Mouse (Mus musculus): ENCODE data around the gene Sh3pxd2a. TPM values are rescaled to one million over a fixed set of nuclear protein-coding genes. Genes with fewer than 3 reads are reported as not detected.

Gene Sh3pxd2a
- total RNA-seq, 2 experiments from 2014 or later: 79.8 to 85.6 TPM

DNA sequence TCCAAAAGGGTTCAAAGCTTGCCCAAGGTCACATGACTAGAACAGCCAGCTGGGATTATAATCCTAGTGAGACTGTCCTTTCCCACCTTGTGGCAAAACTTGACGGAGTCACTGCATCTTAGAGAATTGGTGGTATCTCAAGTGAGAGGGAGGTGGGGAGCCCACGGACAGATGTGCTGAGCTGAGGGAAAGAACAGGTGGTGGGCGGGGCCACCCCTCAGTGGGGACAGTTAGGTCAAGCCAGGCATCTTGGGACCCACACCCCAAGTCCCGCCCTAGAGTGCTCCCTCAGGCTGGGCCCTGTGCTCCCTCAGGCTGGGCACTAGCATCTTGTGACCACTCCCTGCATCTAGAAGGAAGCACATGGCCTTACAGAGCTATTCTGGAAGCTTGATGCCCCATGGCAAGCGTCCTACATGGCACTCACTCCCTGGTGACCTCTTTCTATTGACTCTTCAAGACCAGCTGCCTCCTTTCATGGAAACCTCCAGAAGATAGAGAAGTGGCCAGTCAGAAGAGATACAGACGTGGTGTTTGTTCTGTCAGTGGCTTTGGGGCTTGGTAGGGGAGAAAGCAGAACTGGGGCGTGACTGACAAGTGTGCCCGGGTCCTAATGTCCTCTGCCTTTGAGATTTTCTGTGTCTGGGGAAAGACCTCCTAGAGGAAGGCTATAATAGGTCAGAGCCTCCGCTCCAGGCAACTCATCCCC is 24.3 kb downstream of the Sh3pxd2a start:
- no peak for DNase-seq

DNA sequence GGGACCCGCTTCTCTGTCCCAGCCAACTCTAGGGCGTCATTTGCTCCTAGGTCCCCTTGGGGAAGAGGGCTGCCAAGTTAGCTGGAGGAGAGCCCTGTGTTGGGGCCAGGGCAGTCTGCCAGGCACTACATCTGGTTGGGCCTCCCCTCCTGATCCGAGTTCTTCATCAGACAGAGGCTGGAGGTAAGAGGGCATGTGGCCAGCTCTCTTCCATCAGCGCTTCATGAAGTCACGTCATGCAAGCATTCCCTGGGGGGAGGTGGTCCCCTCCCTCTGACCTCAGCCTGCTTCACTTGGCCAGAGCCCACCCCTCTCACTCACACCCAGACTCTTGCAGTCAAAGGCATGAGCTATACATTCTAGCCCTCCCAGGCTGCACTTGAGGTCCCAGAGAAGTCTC is 25.8 kb downstream of the Sh3pxd2a start:
- DNase-seq: peak; percentile 81

DNA sequence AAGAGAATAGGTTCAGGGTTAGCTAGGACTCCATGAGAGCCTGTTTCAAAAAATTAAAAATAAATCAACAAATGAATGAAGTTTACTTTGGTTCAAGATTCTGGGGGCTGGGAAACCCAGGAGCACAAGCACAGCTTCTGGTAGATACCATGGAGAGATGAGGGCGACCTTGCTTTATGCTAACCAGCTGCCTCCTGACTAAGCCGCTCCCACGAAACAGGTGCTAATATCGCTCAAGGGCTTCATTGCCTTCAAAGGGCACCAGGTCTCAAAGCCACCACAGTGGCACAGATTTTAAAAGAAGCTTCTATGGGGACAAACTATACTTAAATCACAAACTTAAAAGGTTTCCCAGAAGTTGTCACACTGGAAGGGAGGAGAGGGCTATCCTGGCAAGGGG is 27.2 kb downstream of the Sh3pxd2a start:
- no peak for DNase-seq

DNA sequence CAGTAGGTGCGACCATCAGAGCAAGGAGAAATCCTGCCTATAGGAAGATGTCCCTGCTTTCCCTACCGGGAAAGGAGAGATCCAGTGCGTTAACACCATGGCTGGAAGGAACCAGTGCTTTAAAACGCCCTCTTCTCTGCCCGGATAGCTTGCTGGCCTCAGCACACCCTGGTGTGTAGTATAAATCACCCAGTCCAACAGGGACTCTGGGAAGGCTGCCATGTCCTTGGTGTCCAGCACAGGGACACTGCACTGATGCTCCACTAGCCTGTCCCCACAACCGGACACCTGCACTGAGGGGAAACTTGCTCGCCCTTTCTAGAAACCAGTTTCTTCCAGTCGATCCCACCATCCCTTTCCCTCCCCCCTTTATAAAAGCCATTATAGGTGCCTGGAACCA is 28.0 kb downstream of the Sh3pxd2a start:
- peak; percentile 57 for DNase-seq

DNA sequence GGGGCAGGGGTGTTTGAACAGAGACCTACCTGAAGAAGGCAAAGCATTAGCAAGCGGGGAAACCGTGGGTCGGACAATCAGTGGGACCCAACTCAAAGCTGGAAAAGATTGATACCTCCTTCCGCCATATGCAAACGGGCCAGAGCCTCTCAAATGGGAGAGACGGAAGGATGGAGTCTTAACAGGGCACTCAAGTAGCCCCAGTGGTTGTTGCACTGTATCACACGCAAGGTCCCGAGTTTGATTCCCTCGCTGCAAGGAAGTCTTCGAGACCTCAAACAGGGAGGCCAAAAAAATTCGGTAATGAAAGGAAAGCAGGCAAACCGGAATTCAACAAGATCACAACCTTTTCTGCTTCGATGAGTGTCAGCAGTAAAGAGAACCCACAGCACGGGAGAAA is 29.5 kb downstream of the Sh3pxd2a start:
- no peak for DNase-seq

DNA sequence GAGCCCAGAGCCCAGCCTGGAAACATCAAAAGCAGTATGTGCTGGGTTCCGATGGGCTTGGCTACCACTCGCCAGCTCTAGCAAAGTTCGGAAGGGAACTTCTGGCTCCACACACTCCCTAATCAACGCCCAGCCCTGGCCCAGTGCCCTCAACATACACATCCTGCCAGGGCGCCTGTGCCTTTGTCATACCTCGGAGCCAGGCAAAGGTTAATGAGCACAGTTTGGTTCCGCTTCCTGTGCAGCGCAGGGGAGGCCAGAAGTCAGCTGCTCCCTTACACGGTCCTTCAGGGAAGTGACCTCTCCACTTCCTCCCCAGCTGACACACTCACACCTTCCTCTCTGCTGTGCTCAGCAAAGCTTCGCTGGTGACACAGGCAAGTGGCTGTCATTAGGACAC is 31.9 kb downstream of the Sh3pxd2a start:
- peak; percentile 51 for DNase-seq

DNA sequence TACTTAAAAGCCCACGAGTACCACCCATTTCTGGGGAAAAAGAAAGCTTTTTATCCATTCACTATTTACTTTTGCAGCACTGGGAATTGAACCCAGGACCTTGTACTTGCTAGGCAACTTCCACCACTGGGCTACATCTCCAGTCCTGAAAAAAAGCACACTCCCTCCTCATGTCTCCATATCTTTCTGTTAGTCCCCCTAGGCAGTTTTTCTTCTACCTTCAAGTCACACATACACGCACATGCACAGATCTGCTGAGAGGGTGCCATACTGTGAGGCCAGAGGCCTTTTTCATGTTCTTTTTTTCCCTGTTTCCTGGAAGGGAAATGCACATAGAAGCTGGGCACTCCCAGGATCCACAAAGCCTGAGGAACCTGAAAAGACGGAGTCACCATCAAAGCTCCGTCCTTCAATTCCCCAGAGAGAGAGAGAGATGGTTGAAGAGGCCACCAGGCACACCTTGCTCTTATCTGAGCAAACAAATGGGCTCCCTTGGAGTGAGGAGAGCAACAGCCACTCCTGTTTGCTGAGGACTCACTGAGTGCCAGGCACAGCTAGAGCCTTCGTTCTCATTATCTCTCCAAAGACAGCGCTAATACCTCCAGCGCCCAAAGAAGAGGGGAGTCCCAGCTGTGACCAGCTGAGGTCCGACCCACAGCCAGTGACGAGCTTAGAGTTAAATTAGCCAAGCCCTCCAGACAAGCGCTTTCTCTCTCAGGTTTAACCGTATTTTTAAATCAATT is 32.8 kb downstream of the Sh3pxd2a start:
- no peak for DNase-seq

DNA sequence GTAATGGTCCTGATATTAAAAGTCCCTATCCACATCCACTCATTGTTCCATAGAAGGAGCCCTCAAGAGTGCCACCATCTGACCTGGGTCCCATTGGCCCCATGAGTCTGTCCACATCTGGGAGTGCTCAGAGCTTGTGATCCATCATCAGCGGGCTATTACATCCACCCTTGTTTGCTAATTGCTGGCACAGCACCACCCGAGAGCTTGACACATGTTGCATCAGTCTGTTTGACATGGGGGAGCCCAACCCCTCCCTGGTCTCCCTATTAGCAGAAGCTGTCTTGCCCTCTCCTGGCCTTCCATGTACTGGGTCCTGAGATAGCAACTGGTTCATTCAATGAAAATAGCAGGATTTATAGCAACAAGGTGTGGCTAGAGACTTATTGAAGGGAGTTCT is 34.0 kb downstream of the Sh3pxd2a start:
- no peak for DNase-seq

DNA sequence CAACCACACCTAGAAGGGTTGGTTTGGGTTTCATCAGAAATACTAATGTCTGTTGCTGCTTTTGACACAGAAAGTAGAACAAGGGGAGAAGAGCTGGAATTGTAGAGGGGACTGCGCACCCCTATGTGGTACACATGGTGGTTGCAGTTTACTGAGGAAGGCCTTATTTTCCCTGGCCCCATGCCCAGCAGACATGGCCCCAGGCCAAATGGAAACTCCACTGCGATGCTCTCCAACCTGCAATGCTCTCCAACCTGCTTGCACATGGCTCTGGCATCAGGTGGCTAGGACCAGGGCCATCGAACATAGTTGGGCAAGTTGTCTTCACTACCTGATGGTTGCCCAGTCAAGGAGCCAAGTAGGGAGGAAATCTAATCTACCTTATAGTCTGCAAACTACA is 35.0 kb downstream of the Sh3pxd2a start:
- DNase-seq: peak; percentile 64

DNA sequence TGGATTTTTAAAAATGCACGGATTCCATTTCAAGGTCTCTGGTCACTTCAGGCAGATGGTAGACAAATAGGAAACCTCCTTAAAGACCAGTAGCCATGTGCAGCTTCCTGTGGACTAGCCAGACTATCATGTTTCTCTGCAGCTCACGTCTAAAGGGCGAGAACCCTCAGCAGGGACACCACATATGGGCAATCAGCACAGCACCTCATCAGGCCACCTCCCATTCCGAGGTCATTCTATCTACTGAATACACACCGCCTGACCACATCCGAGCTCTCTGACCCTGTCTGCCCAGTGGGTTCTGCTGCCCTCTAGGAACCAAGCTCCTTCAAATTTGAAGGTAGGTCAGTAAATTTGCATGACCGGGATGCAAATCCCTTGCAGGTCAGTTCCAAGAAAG is 35.4 kb downstream of the Sh3pxd2a start:
- no peak for DNase-seq

DNA sequence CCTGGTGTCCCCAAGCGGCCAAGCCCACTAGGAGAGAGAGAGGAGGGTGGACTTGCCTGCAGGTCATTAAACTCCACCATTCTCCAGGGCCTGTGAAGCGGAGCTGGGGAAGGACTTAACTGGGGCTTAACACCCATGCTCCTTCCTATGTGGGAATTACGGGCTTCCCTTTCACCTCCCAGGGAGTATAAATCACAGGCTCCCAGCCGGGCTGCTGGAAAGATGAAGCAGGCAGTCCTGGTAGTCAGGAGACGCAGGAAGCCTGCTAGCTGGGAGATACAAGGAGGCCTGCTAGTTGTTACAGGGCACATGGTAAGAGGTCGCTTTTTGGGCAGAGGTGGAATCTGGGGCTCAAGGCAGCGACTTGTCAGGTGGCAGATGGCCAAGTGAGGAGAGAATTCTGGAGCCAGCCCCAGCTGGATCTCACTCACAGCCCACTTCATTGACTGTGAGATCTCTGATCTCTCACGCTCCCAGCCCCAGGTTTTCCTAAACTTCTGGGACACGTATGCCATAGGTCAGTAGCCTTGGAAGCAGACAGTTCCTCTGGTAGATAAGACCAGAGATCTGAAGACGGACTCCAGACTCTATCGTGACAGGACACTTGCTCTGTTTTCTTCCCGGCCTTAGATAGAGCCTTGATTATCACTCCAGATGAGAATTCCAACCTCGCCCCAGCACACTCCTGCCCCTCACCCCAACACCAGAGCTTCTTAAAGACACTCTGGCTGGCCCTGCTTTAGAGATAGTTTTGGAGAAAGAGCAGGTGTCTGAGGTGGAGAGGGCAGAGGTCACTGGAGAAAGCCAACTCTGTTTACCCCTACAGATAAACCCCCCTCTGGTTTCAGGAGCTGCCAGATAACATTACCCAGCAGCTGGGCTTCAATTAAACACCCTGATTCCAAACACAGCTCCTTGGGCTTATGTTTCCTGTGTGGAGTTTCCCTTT is 36.1 kb downstream of the Sh3pxd2a start:
- no peak for DNase-seq

DNA sequence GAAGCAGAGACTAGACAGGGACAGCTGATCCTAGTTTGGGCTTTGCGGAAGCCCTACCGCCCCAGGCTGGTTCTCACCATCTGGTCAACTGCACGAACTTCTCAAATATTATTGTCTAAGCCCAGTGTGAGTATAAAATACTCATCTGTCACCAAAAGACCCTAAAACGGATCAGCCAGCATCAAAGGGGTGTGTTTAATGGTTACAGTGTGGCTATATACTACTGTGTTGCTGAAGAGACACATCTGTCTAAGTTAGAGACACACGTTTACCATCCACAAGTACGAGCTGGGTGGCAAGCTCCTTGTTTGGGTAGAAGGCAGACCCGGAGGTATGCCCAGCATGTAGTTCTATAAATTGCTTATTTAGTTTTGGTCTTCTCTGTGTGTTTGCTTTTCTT is 40.6 kb downstream of the Sh3pxd2a start:
- DNase-seq: no peak

DNA sequence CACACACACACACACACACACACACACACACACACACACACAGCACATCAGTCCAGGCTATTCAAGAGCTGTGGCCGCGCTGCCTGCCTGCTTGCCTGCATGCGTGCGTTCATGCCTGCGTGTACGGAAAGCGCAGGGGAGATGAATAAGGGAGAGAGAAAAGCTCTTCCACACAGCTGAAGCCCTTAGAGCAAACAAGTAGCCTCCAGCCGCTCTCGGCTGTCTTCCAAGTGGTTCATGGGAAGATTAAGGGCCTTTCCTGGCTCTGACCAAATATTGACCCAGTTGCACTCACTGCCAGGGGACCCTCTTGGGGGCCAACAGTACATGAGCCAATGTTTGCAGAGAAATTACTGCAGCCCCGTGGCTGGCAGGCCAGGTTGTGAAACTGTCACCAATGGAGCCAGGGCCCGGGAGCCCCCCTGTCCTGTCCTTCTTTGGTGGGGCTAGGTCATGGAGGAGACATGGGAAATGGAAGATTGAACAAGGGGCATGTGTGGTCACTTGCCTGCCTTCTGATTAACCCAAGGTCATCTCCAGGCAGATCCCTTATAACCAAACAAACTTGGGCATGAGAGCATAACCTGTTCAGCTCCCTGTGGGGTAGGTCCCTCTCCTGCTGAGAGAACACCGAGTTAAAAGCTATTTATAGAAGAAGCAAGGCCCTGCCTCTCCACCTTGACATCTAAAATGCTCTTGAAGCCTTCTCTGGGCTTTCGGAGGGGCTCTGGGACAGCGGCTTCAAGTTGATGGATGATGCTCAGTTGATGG is 42.9 kb downstream of the Sh3pxd2a start:
- DNase-seq: peak; percentile 45

DNA sequence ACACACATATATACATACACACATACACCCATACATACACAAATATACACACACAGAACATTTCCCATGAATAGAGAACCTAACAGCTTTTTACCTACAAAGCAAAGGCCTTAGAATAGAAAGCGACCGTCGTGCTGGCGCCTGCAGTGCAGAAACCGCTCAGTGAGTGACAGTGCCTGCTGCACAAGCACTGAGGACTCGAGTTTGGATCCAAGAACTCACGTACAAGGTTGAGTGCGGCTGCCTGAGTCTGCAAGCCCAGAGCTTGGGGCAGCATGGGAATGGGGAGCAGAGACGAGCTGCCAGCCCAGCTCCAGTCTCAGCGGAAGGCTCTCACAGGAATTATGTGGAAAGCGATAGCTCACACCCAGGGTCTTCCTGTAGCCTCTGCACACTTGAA is 43.7 kb downstream of the Sh3pxd2a start:
- peak; percentile 43 for DNase-seq

DNA sequence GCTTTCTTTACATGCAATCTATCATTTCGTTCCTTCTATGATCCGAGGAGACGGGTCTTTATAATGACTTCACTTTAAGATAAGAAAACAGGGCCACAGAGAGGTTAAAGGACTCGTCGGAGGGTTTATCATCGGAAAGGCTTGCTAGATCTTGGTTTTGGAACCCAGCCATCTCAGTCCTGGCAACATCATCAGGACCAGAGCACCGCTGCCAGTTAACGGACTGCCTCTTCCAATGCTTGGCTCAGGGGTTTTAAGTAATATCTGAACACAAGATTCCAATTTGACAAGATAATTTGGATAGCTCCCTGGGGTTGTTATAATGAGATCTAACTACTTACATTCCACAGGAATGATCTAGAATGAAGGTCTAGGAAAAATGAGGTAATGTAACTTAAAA is 45.0 kb downstream of the Sh3pxd2a start:
- DNase-seq: no peak

DNA sequence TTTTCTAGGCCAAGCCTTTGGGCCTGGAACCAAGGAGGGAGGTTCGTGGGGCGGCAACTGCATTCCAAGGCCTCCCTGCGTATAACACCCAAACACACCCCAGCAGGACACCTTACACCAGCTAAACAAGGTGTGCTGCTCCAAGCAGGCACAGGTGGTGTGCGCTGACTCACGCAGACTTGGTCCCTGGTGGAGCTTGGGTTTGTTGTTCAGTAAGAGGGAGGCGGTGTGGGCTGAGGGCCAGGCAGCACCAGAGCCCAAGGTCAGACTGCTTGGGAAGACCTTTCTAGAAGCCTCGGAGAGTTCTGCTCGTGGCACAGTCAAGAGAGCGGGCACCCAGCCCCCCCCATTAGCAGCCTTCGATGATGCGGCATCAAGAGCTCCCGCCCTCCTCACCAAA is 48.0 kb downstream of the Sh3pxd2a start:
- no peak for DNase-seq

DNA sequence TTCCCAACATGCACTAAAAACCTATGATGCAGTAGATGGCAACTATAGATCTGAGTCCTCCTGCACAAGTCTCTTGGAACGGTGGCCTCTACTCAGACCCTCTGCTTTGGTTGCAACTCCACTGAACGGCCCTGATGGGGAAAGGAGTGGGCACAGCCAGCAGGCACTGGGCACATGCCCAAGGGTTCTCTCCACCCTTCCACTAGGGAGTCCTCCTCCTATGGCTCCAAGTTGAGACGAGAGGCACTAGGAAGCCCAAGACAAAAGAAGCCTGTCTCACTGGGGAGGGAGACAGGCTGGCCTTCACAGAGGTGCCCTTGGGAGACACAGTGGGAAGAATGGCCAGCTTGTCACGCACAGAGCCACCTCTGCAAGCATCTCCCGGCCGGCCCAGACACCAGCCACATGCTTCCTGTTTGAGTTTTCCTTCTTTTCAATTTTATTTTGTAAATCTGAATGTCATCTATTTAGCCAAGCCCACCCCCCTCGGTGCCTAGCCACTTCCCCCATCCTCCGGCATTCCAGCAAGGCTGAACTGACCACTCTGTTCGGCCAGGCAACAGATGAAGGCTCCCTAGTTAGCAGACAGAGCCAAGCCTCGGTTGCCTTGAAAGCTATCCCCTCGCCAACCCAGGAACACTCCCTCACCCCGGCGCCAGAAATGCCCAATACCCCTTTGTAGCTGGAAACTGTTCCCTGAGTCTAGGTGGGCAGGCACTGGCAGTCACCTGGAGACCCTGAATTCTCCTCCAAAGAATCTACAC is 49.9 kb downstream of the Sh3pxd2a start:
- no peak for DNase-seq

DNA sequence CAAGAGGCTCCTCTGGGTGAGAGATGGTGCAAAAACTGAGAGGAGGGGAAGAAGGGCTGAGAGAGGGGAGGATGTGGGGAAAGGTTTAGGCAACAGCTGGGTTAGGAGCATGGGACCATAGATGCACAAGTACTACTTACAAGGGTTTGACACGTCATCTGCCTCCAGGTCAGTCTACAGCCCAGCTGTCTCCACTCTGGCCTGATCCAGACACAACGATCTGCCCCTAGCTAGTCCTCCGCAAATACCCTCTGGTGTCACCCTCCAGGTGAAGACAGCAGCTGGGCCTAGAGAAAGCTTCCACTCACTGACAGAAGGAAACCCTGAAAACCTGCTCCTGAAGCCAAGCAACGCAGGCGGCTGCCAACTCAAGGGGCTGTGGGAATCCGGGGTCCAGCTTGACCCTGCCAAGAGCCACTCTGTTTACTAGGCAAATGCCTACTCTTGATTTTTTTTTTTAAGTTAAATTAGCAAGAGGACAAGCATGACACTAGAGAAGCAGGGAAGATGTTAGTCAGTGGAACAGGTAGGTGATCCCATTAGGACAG is 50.7 kb downstream of the Sh3pxd2a start:
- DNase-seq: no peak

DNA sequence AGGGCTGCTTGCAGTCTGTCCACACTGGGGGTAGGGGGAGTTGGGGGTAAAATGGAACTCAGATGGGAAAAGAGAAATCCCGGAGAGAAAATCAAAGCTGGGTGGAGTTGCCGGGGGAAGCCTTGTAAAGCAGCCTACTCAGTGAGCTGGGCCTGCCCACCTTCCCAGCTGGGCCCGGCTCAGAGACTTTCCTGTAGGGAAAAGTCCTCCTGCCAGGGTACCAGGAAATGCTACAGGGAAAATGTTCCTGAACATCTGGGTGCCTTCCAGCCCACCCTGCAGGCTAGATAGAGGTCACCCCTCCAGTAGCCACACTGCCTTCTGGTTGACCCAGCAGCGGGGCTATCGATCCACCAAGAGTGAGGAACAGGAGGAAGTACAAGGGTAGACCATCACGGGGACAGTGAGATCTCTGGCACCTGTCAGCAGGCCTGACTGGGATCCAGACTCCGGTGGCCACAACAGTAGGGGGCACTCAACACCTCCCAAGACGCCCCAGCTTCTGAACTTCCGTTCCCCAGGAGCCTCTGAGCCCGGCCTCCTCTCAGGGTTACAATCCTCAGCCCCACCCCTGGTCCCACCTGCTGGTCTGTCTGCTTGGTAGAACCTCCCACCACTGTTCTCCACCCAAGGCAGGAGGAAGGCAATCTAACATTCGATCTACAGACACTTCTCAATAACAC is 51.5 kb downstream of the Sh3pxd2a start:
- no peak for DNase-seq

DNA sequence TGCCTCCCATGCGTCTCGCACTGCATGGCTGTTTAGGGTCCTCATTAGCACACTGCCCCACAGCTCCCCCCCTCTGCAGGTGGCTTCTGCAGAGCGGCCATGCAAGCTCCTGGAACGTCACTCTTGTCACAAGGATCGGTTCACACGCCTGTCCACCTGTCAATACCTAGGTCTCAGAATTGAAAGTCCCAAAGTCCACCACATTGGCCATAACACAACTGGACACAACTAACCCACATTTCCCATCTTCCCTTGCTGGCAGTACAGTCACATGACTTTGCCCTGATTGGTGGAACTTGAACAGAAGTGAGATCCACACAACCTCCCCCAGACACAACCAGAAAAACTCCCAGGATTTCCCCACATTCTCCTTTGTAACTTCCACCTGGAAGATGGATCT is 53.9 kb downstream of the Sh3pxd2a start:
- DNase-seq: no peak

Data from gastrocnemius, postnatal 10 days (tissue).